Mouse (Mus musculus): ENCODE measurements at regions not wholly inside any gene's neighbourhood (a gene's known extent, or its start where the extent isn't known, plus 50 kb on each side); places are given as distances from the start of the nearest gene placed in this dataset.
"Not testable (repeated sequence)": the region's sequence is repeated elsewhere in the genome, so short reads cannot be mapped to it uniquely, and the experiment has no call there.

- DNase-seq: no peak
Measured at GRCm38 (mm10) chr13:52328766-52329165, 202.3 kb downstream of the Diras2 start.

GRCm38 (mm10) chr13:52331068-52331467, 200.0 kb downstream of the Diras2 start:
- DNase-seq: no peak

- DNase-seq: no peak
Measured at GRCm38 (mm10) chr13:52334962-52335361, 196.1 kb downstream of the Diras2 start.

- DNase-seq: no peak
Measured at GRCm38 (mm10) chr13:52337936-52338335, 193.1 kb downstream of the Diras2 start.

GRCm38 (mm10) chr13:52339156-52339555, 191.9 kb downstream of the Diras2 start:
- no peak for DNase-seq

- DNase-seq: no peak
Measured at GRCm38 (mm10) chr13:52341981-52342380, 189.1 kb downstream of the Diras2 start.

GRCm38 (mm10) chr13:52344383-52344782, 186.7 kb downstream of the Diras2 start:
- no peak for DNase-seq

GRCm38 (mm10) chr13:52344853-52345252, 186.2 kb downstream of the Diras2 start:
- DNase-seq: no peak

- no peak for DNase-seq
Measured at GRCm38 (mm10) chr13:52345375-52346026, 185.6 kb downstream of the Diras2 start.

- DNase-seq: no peak
Measured at GRCm38 (mm10) chr13:52346027-52346375, 185.1 kb downstream of the Diras2 start.

GRCm38 (mm10) chr13:52347631-52348030, 183.4 kb downstream of the Diras2 start:
- DNase-seq: no peak

- DNase-seq: no peak
Measured at GRCm38 (mm10) chr13:52349606-52350005, 181.5 kb downstream of the Diras2 start.

- DNase-seq: no peak
Measured at GRCm38 (mm10) chr13:52352576-52352975, 178.5 kb downstream of the Diras2 start.

GRCm38 (mm10) chr13:52353437-52353836, 177.6 kb downstream of the Diras2 start:
- no peak for DNase-seq

- no peak for DNase-seq
Measured at GRCm38 (mm10) chr13:52353966-52354365, 177.1 kb downstream of the Diras2 start.

GRCm38 (mm10) chr13:52355921-52356320, 175.2 kb downstream of the Diras2 start:
- DNase-seq: not testable (repeated sequence)

GRCm38 (mm10) chr13:52359332-52359731, 171.7 kb downstream of the Diras2 start:
- not testable (repeated sequence) for DNase-seq

- no peak for DNase-seq
Measured at GRCm38 (mm10) chr13:52361177-52361846, 169.8 kb downstream of the Diras2 start.

GRCm38 (mm10) chr13:52362266-52362665, 168.8 kb downstream of the Diras2 start:
- DNase-seq: no peak

- no peak for DNase-seq
Measured at GRCm38 (mm10) chr13:52369851-52370250, 161.2 kb downstream of the Diras2 start.

- DNase-seq: no peak
Measured at GRCm38 (mm10) chr13:52371986-52372385, 159.1 kb downstream of the Diras2 start.

GRCm38 (mm10) chr13:52374781-52375180, 156.3 kb downstream of the Diras2 start:
- DNase-seq: no peak

- no peak for DNase-seq
Measured at GRCm38 (mm10) chr13:52378236-52378635, 152.8 kb downstream of the Diras2 start.

- no peak for DNase-seq
Measured at GRCm38 (mm10) chr13:52389271-52389670, 141.8 kb downstream of the Diras2 start.
